Mouse (Mus musculus): ENCODE measurements around the gene Prdm11. TPM values are rescaled to one million over a fixed set of nuclear protein-coding genes. Genes with fewer than 3 reads are reported as not detected.
A peak's percentile ranks its signal among the peaks of the same experiment; 100 is the strongest.

The Prdm11 gene
- polyA plus RNA-seq, 1 experiment from 2014 or later: 8.0 TPM

- Histone ChIP-seq H3K4me2 (replicated peaks) (no peak overlapping the region), H3K4me3 (replicated peaks) (no peak overlapping the region), H3K27ac (no peak overlapping the region), H3K36me3 (no peaks in the 10 kb centered on the region), H3K27me3 (replicated peaks) (no peaks in the 10 kb centered on the region), H3K4me1 (replicated peaks) (peaks cover 19% of the 10 kb centered on the region), H3K9me3 (no peaks in the 10 kb centered on the region), H3K9ac (no peak overlapping the region)
- no peak for ATAC-seq
- WGBS: 71% methylated on average over 5 of the region's 5 CpGs
These were observed 27.1 kb downstream of the Prdm11 start for GRCm38 (mm10) chr2:93018854-93019253.

GRCm38 (mm10) chr2:93017151-93017550, 28.8 kb downstream of the Prdm11 start:
- peaks cover 29% of the 10 kb centered on the region for H3K4me1 ChIP-seq (replicated peaks)
- no peak overlapping the region for H3K27ac ChIP-seq
- 93% methylated on average over 8 of the region's 8 CpGs for WGBS
- no peak for ATAC-seq
- no peaks in the 10 kb centered on the region for H3K27me3 ChIP-seq (replicated peaks)
- H3K4me3 ChIP-seq (replicated peaks): no peak overlapping the region
- no peak overlapping the region for H3K9ac ChIP-seq
- peaks cover 10% of the 10 kb centered on the region; the same call in 1 of the 2 replicates for H3K36me3 ChIP-seq
- H3K4me2 ChIP-seq (replicated peaks): no peak overlapping the region
- no peaks in the 10 kb centered on the region for H3K9me3 ChIP-seq

- WGBS: 2% methylated on average over 40 of the region's 40 CpGs
- peak overlapping the region; percentile 93 for H3K27ac ChIP-seq
- no peaks in the 10 kb centered on the region for H3K9me3 ChIP-seq
- peak; percentile 54 for ATAC-seq
- peaks cover 29% of the 10 kb centered on the region for H3K4me1 ChIP-seq (replicated peaks)
- no peaks in the 10 kb centered on the region for H3K27me3 ChIP-seq (replicated peaks)
- H3K4me2 ChIP-seq (replicated peaks): peak overlapping the region; percentile 92
- H3K36me3 ChIP-seq: peaks cover 22% of the 10 kb centered on the region; the same call in 1 of the 2 replicates
- H3K9ac ChIP-seq: peak overlapping the region; percentile 71
- peak overlapping the region; percentile 63 for H3K4me3 ChIP-seq (replicated peaks)
These were observed 30.9 kb downstream of the Prdm11 start for GRCm38 (mm10) chr2:93015041-93015440.

- Histone ChIP-seq H3K4me2 (replicated peaks) (peak overlapping the region; percentile 92), H3K27me3 (replicated peaks) (no peaks in the 10 kb centered on the region), H3K9ac (peak overlapping the region; percentile 71), H3K4me3 (replicated peaks) (peak overlapping the region; percentile 63), H3K27ac (peak overlapping the region; percentile 93), H3K4me1 (replicated peaks) (peaks cover 29% of the 10 kb centered on the region), H3K9me3 (no peaks in the 10 kb centered on the region), H3K36me3 (peaks cover 22% of the 10 kb centered on the region; the same call in 1 of the 2 replicates)
- 3% methylated on average over 40 of the region's 50 CpGs for WGBS
- ATAC-seq: peak; percentile 95
These were observed 31.7 kb downstream of the Prdm11 start for GRCm38 (mm10) chr2:93014093-93014937.

DNA sequence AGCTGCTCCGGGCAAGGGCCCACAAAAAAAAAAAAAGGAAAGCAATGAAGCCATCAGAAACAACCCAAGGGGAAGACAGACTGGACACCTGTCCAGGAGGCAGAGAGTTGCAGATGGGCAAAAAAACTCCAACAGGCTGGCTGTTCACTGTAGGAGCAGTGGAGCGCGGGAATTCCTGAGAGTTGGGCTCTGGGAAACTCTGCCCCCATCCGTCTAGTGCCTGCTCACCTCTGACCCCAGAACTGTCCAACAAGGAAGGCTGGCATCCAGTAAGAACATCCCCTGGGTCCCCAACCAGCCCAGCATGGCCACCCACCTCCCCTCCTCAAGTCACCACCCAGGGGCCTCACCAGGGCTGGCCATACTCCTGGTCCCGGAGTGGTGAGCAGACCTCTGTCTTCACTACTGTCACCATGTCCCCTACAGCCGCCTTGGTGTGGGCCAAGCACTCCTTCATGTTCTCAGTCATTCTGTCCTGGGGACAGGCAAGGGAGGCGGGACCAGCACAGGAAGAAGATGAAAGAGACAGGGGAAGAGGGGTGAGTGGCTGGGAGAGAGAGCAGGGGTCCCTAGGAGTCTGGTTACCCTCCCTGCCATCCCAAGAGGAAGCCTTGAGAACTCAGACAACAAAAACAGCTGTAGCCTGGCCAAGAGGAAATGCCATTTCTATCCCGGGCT, 32.4 kb downstream of the Prdm11 start:
- Histone ChIP-seq H3K9ac (peak overlapping the region; percentile 71), H3K4me2 (replicated peaks) (peak overlapping the region; percentile 92), H3K4me1 (replicated peaks) (peaks cover 26% of the 10 kb centered on the region), H3K27me3 (replicated peaks) (no peaks in the 10 kb centered on the region), H3K36me3 (peaks cover 27% of the 10 kb centered on the region; the same call in 1 of the 2 replicates), H3K4me3 (replicated peaks) (peak overlapping the region; percentile 63), H3K9me3 (no peaks in the 10 kb centered on the region), H3K27ac (peak overlapping the region; percentile 93)
- no peak; the same call in 1 of the 2 replicates for ATAC-seq
- 57% methylated on average over 8 of the region's 8 CpGs for WGBS

DNA sequence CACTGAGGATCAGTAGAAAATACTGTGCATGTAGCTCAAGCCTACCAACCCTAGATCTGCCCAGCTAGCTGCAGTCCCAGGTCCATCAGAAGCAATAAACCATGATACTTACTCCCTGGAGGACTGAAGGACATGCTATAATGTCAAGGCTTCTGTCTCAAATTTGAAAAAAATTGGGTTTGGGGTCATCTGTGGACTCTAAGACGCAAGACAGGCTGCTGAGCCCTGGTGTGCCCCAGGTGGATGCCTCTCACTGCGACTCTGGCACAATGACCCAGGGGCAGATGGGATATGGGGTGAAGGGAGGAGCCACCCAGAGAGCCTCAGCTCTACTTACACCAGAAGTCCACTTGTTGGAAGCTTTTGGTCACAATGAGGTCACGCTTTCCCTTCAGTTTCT, 33.0 kb downstream of the Prdm11 start:
- Histone ChIP-seq H3K4me2 (replicated peaks) (peak overlapping the region; percentile 92), H3K36me3 (peaks cover 33% of the 10 kb centered on the region), H3K27ac (0 out of 2 replicates have a peak overlapping the region, but pooled peaks have one; percentile 14), H3K9me3 (no peaks in the 10 kb centered on the region), H3K4me1 (replicated peaks) (peaks cover 26% of the 10 kb centered on the region), H3K4me3 (replicated peaks) (peak overlapping the region; percentile 63; the same call in 1 of the 2 replicates), H3K9ac (no peak overlapping the region), H3K27me3 (replicated peaks) (no peaks in the 10 kb centered on the region)
- no peak for ATAC-seq
- WGBS: 93% methylated on average over 3 of the region's 3 CpGs

DNA sequence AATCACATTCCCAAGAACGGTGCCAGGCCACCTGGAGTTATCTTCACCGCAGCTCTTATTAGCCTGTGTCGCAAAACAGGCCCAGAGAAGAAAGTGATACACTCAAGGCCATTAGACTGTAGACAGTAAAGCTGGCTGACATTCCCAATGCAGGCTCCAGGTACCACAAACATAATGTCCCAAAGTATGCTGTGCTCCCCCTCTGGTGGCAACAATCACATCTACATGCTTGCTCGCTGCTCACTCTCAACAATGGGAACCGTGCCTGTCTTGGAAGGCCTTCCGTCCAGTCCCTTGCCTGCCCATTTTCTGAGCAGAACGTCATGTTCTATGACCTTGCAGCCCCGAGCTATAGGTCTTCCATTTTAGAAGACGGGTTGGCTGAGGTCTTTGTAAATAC, 34.0 kb downstream of the Prdm11 start:
- Histone ChIP-seq H3K4me2 (replicated peaks) (no peak overlapping the region), H3K9ac (no peak overlapping the region), H3K27me3 (replicated peaks) (no peaks in the 10 kb centered on the region), H3K4me1 (replicated peaks) (peaks cover 23% of the 10 kb centered on the region), H3K4me3 (replicated peaks) (no peak overlapping the region), H3K27ac (no peak overlapping the region), H3K9me3 (no peaks in the 10 kb centered on the region), H3K36me3 (peaks cover 35% of the 10 kb centered on the region)
- 81% methylated on average over 9 of the region's 9 CpGs for WGBS
- no peak for ATAC-seq

GRCm38 (mm10) chr2:93011465-93011864, 34.5 kb downstream of the Prdm11 start:
- no peak overlapping the region for H3K4me2 ChIP-seq (replicated peaks)
- H3K9ac ChIP-seq: no peak overlapping the region
- H3K4me1 ChIP-seq (replicated peaks): peaks cover 23% of the 10 kb centered on the region
- no peak for ATAC-seq
- peaks cover 35% of the 10 kb centered on the region for H3K36me3 ChIP-seq
- H3K27me3 ChIP-seq (replicated peaks): no peaks in the 10 kb centered on the region
- no peak overlapping the region for H3K27ac ChIP-seq
- H3K9me3 ChIP-seq: no peaks in the 10 kb centered on the region
- H3K4me3 ChIP-seq (replicated peaks): no peak overlapping the region
- 93% methylated on average over 5 of the region's 5 CpGs for WGBS

GRCm38 (mm10) chr2:93007967-93008685, 37.8 kb downstream of the Prdm11 start:
- 96% methylated on average over 3 of the region's 3 CpGs for WGBS
- no peaks in the 10 kb centered on the region for H3K9me3 ChIP-seq
- no peak overlapping the region for H3K27ac ChIP-seq
- no peak for ATAC-seq
- no peak overlapping the region for H3K4me2 ChIP-seq (replicated peaks)
- peaks cover 35% of the 10 kb centered on the region for H3K36me3 ChIP-seq
- no peaks in the 10 kb centered on the region for H3K27me3 ChIP-seq (replicated peaks)
- H3K4me3 ChIP-seq (replicated peaks): no peak overlapping the region
- no peak overlapping the region for H3K9ac ChIP-seq
- H3K4me1 ChIP-seq (replicated peaks): peaks cover 2% of the 10 kb centered on the region

- Histone ChIP-seq H3K4me2 (replicated peaks) (no peak overlapping the region), H3K36me3 (peaks cover 23% of the 10 kb centered on the region), H3K27ac (no peak overlapping the region), H3K4me1 (replicated peaks) (no peaks in the 10 kb centered on the region), H3K9ac (no peak overlapping the region), H3K9me3 (no peaks in the 10 kb centered on the region), H3K27me3 (replicated peaks) (no peaks in the 10 kb centered on the region), H3K4me3 (replicated peaks) (no peak overlapping the region)
- ATAC-seq: peak; percentile 55; the same call in 1 of the 2 replicates
- 32% methylated on average over 4 of the region's 4 CpGs for WGBS
These were observed 40.9 kb downstream of the Prdm11 start for GRCm38 (mm10) chr2:93005028-93005427.

GRCm38 (mm10) chr2:92991976-92992375, 54.0 kb downstream of the Prdm11 start:
- Histone ChIP-seq H3K27ac (no peak overlapping the region), H3K27me3 (replicated peaks) (no peaks in the 10 kb centered on the region), H3K9me3 (no peaks in the 10 kb centered on the region), H3K4me1 (replicated peaks) (peaks cover 17% of the 10 kb centered on the region), H3K9ac (no peak overlapping the region), H3K4me2 (replicated peaks) (no peak overlapping the region), H3K36me3 (peaks cover 35% of the 10 kb centered on the region), H3K4me3 (replicated peaks) (no peak overlapping the region)
- 93% methylated on average over 5 of the region's 5 CpGs for WGBS
- ATAC-seq: no peak

DNA sequence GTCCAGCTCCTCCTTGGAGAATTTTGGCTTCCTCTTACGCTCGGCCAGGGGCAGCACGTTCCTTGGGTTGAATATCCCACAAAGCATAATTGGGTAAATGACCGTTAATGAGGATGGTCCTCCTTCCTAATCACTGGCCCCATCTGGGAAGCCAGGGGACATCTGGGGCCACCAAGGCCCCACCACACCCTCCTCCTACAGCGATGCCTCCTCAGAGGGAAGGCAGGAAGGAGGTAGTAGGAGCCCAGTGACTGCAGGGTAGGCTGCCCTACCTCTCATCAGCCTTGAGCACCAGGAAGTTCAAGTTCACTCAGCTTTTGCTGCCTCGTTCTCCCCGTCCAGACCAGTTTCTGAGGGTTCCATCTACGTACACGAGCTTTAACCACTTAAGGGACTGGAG, 56.4 kb downstream of the Prdm11 start:
- ATAC-seq: no peak
- Histone ChIP-seq H3K4me3 (replicated peaks) (no peak overlapping the region), H3K27me3 (replicated peaks) (no peaks in the 10 kb centered on the region), H3K36me3 (peaks cover 38% of the 10 kb centered on the region), H3K4me2 (replicated peaks) (no peak overlapping the region), H3K4me1 (replicated peaks) (peaks cover 17% of the 10 kb centered on the region), H3K9ac (no peak overlapping the region), H3K9me3 (no peaks in the 10 kb centered on the region), H3K27ac (no peak overlapping the region)
- 85% methylated on average over 9 of the region's 9 CpGs for WGBS

All from intestine, embryonic 15.5 days (tissue).